Mouse (Mus musculus) layer of hippocampus, postnatal 14 days (tissue): Measurements from ENCODE around the gene Olfr901. TPM values are rescaled to one million over a fixed set of nuclear protein-coding genes. Genes with fewer than 3 reads are reported as not detected.
"Not testable (repeated sequence)": the region's sequence is repeated elsewhere in the genome, so short reads cannot be mapped to it uniquely, and the experiment has no call there.

ENCODE experiments used
- DNase-seq, 2 experiments: peaks; one replicate each; pipeline ENCODE4 v3.0.0; 2021 to 2022; ENCODE audit warnings: low spot score in 2 of 2, mixed read lengths in 1 of 2
- long read RNA-seq, 2 experiments: library from polyadenylated mRNA; stranded (forward); transcript quantifications; one replicate each; pipeline ENCODE4 v2.0.0; 2021
- total RNA-seq, 2 experiments: library from RNA; stranded (reverse); gene quantifications; 2 replicates each; pipeline ENCODE4 v1.2.3; 2021

The Olfr901 gene
- not detected for total RNA-seq
- long read RNA-seq, experiment 1 = 0 reads
- long read RNA-seq, experiment 2 = 0 reads

DNA sequence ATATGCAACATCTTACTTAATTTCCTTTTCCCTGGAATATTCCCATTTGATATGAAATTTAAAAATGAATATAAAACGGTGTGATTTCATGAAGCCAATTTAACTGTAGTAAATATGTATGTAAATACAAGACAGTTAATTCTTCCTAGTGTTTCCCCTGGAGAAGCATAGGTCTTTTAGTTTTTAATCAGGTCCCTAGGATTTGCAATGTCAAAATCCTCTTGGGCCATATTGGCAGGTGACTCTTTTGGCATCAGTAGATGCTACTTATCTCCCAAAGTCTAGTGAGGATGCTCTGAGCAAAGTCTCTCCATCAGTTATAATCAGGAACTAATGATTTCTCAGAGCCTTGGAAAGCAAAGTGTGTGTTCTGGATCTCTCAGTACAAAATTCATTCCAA, at the start of gene Olfr901:
Olfr901 (plus strand) TSS at position 301 of the 400 bp plus-strand sequence.
- DNase-seq = no peak

DNA sequence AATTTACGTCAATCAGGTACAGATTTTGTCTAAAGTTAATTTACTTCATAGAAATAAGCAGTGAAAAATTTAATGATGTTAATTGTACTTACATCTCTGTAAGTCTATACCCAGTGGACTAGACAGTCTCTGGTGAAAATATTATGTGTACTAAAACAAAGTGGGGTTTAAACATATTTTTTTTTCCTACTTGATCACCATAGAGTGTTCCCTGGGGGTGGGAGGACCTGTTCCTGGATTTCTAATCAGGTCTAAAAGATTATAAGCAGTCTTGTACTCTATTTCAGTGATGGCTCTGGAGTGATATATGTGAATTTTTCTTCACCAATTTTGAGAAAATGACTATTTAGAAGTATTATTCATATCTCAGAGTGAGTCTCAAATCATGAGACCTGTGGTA, 27.9 kb upstream of the Olfr901 start, which contains the start of gene Olfr147:
Olfr147 (plus strand) TSS at position 301 of the 400 bp plus-strand sequence.
- DNase-seq = no peak

DNA sequence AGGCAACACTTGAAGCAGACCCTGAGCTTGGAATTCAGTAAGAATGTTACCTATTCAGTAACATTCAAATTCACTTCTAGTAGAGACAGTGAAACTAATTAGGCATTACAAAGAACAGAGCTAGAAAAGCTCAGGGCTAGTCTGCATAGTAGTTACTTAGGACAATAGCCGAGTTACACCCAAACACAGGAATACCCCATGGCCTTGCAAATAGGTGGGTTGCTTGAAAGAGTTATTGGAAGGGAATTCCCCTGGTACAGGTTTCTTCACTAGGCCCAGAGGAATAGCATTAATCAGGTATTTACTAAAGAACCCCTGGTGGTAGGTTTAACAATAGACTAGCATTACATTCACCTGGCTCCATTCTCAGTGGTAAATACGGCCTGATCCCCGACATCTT, 21.8 kb upstream of the Olfr901 start:
- DNase-seq = not testable (repeated sequence)

DNA sequence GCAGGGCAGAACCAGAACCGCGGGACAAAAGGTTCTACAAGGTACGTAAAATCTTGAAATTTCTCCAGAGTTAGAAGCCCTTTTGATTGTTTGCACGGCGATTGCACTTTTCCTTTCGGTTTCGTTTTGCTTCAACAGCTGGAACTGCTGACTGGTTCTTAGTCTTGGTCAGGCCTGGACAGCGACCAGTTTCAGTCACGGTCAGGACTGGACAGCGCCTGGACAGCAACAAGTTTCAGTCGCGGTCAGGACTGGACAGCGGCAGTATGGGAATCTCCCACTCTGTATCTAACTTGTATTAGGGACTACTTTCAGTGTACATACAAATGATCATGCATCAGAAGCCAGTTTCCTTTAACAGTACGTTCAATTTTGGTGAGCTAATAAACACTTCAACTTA, 15.8 kb upstream of the Olfr901 start:
- DNase-seq = not testable (repeated sequence)

DNA sequence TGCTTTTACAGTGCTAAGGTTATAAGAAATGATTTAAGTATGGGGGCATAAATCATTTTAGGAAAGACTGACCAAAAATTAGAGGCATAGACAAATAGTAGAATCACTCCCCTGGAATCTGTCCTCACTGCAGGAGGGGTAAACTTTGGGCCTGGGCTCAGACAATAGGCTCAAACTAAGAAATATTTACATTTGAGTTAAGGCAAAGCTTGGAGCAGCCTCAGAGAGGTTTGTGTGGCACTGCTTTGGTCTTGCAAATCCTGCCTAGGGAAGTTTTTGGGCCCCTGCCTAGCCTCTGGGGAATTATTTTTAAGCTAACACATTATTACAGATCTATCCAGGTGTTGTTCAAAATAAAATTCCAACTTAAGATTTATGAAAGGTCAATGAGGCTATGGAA, 5.5 kb upstream of the Olfr901 start:
- no peak for DNase-seq

DNA sequence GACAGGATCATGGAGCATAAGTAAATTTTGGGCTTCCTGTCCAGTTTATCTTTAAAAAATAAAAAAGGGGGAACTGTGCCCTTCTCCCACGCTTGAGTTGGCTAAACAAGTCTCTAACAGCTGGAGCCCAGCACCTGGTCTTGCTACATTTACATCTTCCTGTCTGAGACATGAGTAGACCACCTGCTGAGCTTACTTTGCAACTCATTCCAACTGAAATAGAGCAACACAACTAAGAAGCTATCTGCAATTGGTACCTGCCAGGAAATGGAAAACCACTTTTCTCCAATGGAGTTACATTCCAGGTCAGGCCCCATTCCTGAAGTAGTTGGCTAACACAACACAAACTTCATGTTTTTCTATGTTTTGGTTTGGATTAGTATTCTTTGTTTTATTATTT, 2.2 kb upstream of the Olfr901 start:
- no peak for DNase-seq

DNA sequence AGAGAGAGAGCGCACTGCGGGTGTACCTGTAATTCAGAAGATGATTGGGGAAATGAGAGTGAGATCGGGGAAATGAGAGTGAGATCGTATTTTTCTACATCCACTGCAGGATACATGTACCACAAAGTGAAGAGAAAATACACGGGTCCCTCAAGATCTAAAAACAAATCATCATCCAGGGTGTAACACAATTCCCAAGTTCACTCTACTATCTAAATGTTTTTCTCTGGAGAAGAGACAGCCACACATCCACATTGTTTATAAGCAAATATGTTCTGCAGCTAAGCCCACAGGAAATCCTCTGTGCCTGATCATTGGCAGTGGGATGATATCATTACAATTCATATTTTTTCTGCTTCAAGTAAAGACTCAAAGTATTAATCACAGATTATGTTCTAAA, 18.1 kb downstream of the Olfr901 start, which contains the start of gene Olfr902:
Olfr902 (plus strand) TSS at position 301 of the 400 bp plus-strand sequence.
- DNase-seq = no peak

DNA sequence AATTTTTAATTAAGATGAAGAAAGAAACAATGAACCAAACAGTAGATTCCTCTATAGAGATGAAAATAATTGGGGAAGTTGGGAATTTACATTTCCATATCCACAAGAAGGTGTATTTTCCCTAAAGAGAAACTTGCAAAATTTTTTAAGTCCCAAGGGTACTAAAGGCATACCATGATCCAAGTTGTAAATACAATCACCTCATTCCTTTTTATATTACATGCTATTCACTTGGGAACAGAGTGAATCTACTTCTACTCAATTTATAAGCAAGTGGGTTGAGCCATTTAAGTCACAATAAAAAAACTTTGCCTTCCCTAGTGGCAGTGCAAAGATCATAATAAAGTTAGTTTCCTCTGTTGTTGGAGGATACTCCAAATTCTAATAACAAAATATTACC, 33.6 kb downstream of the Olfr901 start, which contains the start of gene Olfr904:
Olfr904 (plus strand) TSS at position 301 of the 400 bp plus-strand sequence.
- no peak for DNase-seq

DNA sequence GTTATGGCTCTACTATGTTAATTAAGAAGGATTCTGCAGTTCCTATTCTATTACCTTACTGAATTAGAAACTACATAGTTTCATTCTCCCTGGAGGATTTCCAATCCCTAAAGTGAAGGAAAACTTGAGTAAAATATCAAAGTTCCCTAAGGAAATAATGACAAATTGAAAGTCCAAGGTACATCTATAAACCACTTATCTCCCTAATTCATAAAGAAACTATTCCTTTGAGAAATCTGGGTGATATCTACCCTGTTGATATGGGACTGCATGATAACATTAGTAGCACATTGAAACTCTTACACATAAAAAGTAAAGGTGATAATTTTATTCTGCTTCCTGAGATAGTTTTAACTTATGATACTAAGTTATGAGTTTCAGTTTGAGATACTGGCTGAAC, 41.6 kb downstream of the Olfr901 start, which contains the start of gene Olfr905:
Olfr905 (plus strand) TSS at position 301 of the 400 bp plus-strand sequence.
- no peak for DNase-seq

Other genes starting within 250 kb of the Olfr901 start
- gene Olfr891, start 248.6 kb upstream of the Olfr901 start, total RNA-seq = not detected
- gene Olfr893, start 221.1 kb upstream of the Olfr901 start, total RNA-seq = not detected
- gene Olfr894, start 211.4 kb upstream of the Olfr901 start, total RNA-seq = not detected
- gene Olfr143, start 176.7 kb upstream of the Olfr901 start, total RNA-seq = not detected
- not detected for gene Olfr895, start 161.6 kb upstream of the Olfr901 start, total RNA-seq
- gene Olfr896-ps1, start 138.3 kb upstream of the Olfr901 start, total RNA-seq = not detected
- gene Olfr25, start 100.4 kb upstream of the Olfr901 start, total RNA-seq = not detected
- gene Olfr898, start 81.0 kb upstream of the Olfr901 start, total RNA-seq = not detected
- gene Olfr250, start 62.6 kb upstream of the Olfr901 start, total RNA-seq = not detected
- not detected for gene Olfr251, start 52.4 kb upstream of the Olfr901 start, total RNA-seq
- not detected for gene Olfr147, start 27.8 kb upstream of the Olfr901 start, total RNA-seq
- gene Olfr902, start 18.2 kb downstream of the Olfr901 start, total RNA-seq = not detected
- not detected for gene Olfr904, start 33.7 kb downstream of the Olfr901 start, total RNA-seq
- not detected for gene Olfr905, start 41.7 kb downstream of the Olfr901 start, total RNA-seq
- gene Olfr906, start 57.6 kb downstream of the Olfr901 start, total RNA-seq = not detected
- not detected for gene Olfr907, start 66.3 kb downstream of the Olfr901 start, total RNA-seq
- gene Olfr911-ps1, start 92.1 kb downstream of the Olfr901 start, total RNA-seq = not detected
- gene Olfr910, start 108.4 kb downstream of the Olfr901 start, total RNA-seq = not detected
- gene Olfr912, start 150.7 kb downstream of the Olfr901 start, total RNA-seq = not detected
- gene Olfr913, start 163.3 kb downstream of the Olfr901 start, total RNA-seq = not detected
- gene Olfr914, start 175.6 kb downstream of the Olfr901 start, total RNA-seq = not detected
- gene Olfr916, start 230.4 kb downstream of the Olfr901 start, total RNA-seq = not detected
- not detected for gene Olfr917, start 236.4 kb downstream of the Olfr901 start, total RNA-seq
- gene Olfr918, start 245.1 kb downstream of the Olfr901 start, total RNA-seq = not detected